Mouse (Mus musculus) testis, postnatal 10 days (tissue): ENCODE measurements around the gene Bloc1s2.
"Not testable (repeated sequence)": the region's sequence is repeated elsewhere in the genome, so short reads cannot be mapped to it uniquely, and the experiment has no call there.

Experiments
- DNase-seq: peaks from one replicate; pipeline ENCODE4 v3.0.0; 2021; ENCODE audit warnings: low spot score

The Bloc1s2 gene

GRCm38 (mm10) chr19:44127729-44128497, 18.3 kb downstream of the Bloc1s2 start:
- DNase-seq: no peak

- no peak for DNase-seq
These were observed 25.1 kb downstream of the Bloc1s2 start for GRCm38 (mm10) chr19:44121137-44121536.

DNA sequence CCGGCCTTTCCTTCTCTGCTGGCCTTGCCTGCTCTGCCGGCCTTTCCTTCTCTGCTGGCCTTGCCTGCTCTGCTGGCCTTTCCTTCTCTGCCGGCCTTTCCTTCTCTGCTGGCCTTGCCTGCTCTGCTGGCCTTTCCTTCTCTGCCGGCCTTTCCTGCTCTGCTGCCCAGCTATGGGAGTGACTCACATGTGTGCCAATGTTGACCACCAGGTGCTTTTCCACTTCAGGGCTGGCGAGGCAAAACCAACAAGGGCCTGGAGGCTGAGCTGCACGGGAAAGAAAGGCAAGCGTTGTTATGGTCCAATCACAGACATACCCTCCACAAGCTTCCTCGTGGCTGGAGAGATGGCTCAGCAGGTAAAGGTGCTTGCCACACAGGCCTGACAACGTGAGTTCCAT, 25.6 kb downstream of the Bloc1s2 start:
- DNase-seq: not testable (repeated sequence)

GRCm38 (mm10) chr19:44117793-44118192, 28.5 kb downstream of the Bloc1s2 start:
- DNase-seq: no peak

DNA sequence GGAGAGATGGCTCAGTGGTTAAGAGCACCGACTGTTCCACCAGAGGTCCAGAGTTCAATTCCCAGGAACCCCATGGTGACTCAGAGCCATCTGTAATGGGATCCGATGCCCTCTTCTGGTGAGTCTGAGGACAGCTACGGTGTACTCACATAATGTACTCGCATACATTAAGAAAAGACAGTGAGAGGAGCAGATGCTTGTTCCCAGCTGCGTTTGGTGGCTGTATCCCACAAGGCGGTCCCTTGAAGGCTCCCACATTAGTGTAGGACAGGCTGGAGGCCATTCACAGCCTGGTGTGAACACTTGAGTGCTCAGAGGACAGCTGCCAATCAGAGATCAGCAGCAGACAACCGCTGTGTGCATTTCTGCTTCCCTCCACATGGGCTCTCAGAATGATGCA, 34.5 kb downstream of the Bloc1s2 start:
- no peak for DNase-seq

- no peak for DNase-seq
These were observed 35.9 kb downstream of the Bloc1s2 start for GRCm38 (mm10) chr19:44110356-44110755.

DNA sequence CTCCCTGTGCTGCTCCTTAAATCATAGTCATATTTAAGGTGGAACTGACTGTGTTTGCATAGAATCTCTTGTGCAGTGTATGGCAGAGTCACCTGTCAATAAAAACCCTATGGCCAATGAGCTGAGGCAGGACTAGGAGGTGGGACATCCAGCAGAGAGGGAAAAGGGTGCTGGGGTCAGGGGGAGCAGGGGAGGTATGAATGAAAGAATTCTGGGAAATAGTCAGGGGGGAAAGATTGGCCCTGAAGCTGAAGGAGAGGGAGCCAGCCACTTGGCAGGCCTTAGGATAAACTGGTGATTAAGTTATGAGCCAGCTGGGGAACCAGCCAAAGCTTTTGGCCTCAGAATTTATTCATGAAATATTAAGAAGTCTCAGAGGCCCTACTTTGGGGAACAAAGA, 37.2 kb downstream of the Bloc1s2 start:
- no peak for DNase-seq

- DNase-seq: no peak
These were observed 38.4 kb downstream of the Bloc1s2 start for GRCm38 (mm10) chr19:44107661-44108521.

- peak; percentile 97 for DNase-seq
These were observed 39.2 kb downstream of the Bloc1s2 start, which contains the start of gene Chuk for GRCm38 (mm10) chr19:44106831-44107660. TSS of gene Chuk (minus strand) at chr19:44107480.

DNA sequence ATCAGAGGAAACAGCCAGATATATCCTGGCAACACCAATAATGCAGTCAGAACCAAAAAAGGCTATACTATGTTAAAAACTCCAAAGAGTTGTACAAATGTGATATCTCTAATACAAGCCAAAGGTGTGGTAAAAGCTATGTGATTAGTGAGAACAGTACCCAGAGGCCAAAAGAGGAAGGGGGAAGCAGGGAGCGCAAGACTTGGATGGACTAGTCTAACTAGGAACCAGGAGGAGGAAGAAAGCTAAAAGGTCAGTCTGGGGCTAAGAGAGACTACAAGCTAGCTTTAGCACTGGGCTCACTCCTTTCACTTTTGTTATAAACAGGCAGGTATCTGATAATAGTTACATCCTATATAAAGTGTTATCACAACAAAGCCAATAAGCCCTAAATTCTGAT, 41.9 kb downstream of the Bloc1s2 start:
- no peak for DNase-seq

GRCm38 (mm10) chr19:44103001-44103400, 43.2 kb downstream of the Bloc1s2 start:
- no peak for DNase-seq

DNA sequence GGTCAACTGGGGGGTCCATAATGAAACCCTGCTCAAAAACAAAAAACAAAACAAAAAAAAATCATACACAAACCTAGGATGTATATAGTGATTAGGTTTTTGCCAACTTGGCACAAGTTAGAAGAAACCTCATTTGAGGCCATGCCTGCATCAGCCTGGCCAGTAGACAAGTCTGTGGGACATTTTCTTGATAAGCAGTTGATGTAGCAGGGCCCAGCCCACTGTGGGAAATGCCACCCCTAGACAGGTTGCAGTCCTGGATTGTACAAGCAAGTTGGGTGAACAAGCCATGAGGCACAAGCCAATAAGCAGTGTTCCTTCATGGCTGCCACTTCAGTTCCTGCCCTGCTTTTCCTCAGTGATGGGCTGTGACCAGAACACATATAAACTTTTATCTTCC, 45.4 kb downstream of the Bloc1s2 start:
- no peak for DNase-seq
